Mouse (Mus musculus): ENCODE results near the gene Fstl4. TPM values are rescaled to one million over a fixed set of nuclear protein-coding genes. Genes with fewer than 3 reads are reported as not detected.
A peak's percentile ranks its signal among the peaks of the same experiment; 100 is the strongest.

Fstl4 gene
- total RNA-seq, 1 experiment, result 0.09 TPM

DNA sequence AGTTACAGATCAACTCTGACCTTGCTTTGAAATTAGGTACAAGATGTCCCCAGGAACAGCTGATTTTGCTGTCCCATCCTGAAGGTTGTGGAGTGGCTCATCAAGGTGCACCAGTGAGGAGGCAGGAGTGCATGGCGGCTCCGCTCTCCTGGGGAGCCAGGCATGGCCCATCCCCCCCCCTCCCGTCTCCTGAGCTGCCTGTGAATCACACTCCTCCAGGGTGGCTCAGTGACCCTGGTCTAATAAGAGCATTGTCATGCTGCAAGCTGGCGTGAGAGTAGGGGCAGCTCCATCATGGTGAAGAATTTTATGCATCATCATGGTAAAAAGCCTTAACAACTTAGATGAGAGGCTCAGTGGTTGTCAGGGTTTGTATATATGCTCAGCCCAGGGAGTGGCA, 11.2 kb upstream of the Fstl4 start:
- H3K4me1 ChIP-seq (ENCODE audit: control insufficient read depth in 2 of 2, insufficient read depth in 2 of 2, low read length in 2 of 2, poor library complexity in 1 of 2), result no peaks in the 10 kb centered on the region
- no peak for TF ChIP-seq CHD2 (IDR thresholded peaks at IDR 0.05; ENCODE audit: low read depth, low read length)
- no peak for TF ChIP-seq HCFC1 (IDR thresholded peaks at IDR 0.05; ENCODE audit: borderline replicate concordance, insufficient read depth, low read length)
- no peak for TF ChIP-seq ZC3H11A (IDR thresholded peaks at IDR 0.05; ENCODE audit: borderline replicate concordance, low read depth, low read length)
- no peak for TF ChIP-seq MAFK (IDR thresholded peaks at IDR 0.05; ENCODE audit: insufficient read depth, low read depth, low read length)
- TF ChIP-seq ZNF384 (IDR thresholded peaks at IDR 0.05; ENCODE audit: low read depth, low read length), result no peak
- no peak for DNase-seq (ENCODE audit: low read depth, low spot score)
- H3K36me3 ChIP-seq (ENCODE audit: control insufficient read depth, insufficient read depth, low read length, poor library complexity, severe bottlenecking), result no peaks in the 10 kb centered on the region
- no peak overlapping the region for H3K9ac ChIP-seq (ENCODE audit: insufficient read depth, low read depth, low read length, poor library complexity, severe bottlenecking)
- in situ Hi-C loops (cut with MboI; ENCODE audit: low sequenced_read_pairs in 2 of 2, unreplicated experiment in 2 of 2), result no loop called here
- H3K27ac ChIP-seq (ENCODE audit: insufficient read depth, low read depth, low read length, poor library complexity, severe bottlenecking), result no peak overlapping the region
- H3K9me3 ChIP-seq (ENCODE audit: control insufficient read depth, insufficient read depth, low read depth, low read length), result no peaks in the 10 kb centered on the region
- no peak overlapping the region for H3K4me3 ChIP-seq (ENCODE audit: insufficient read depth in 1 of 2, low read depth in 1 of 2, low read length in 2 of 2, poor library complexity in 1 of 2, severe bottlenecking in 1 of 2)

- Histone ChIP-seq H3K9me3 (ENCODE audit: control insufficient read depth, insufficient read depth, low read depth, low read length) (no peaks in the 10 kb centered on the region), H3K4me1 (ENCODE audit: control insufficient read depth in 2 of 2, insufficient read depth in 2 of 2, low read length in 2 of 2, poor library complexity in 1 of 2) (no peaks in the 10 kb centered on the region), H3K9ac (ENCODE audit: insufficient read depth, low read depth, low read length, poor library complexity, severe bottlenecking) (no peak overlapping the region), H3K27ac (ENCODE audit: insufficient read depth, low read depth, low read length, poor library complexity, severe bottlenecking) (no peak overlapping the region), H3K36me3 (ENCODE audit: control insufficient read depth, insufficient read depth, low read length, poor library complexity, severe bottlenecking) (no peaks in the 10 kb centered on the region), H3K4me3 (ENCODE audit: insufficient read depth in 1 of 2, low read depth in 1 of 2, low read length in 2 of 2, poor library complexity in 1 of 2, severe bottlenecking in 1 of 2) (no peak overlapping the region)
- no peak for TF ChIP-seq CHD2 (IDR thresholded peaks at IDR 0.05; ENCODE audit: low read depth, low read length)
- no peak for TF ChIP-seq MAFK (IDR thresholded peaks at IDR 0.05; ENCODE audit: insufficient read depth, low read depth, low read length)
- TF ChIP-seq ZNF384 (IDR thresholded peaks at IDR 0.05; ENCODE audit: low read depth, low read length), result no peak
- TF ChIP-seq ZC3H11A (IDR thresholded peaks at IDR 0.05; ENCODE audit: borderline replicate concordance, low read depth, low read length), result no peak; the same call in 1 of the 2 replicates
- TF ChIP-seq HCFC1 (IDR thresholded peaks at IDR 0.05; ENCODE audit: borderline replicate concordance, insufficient read depth, low read length), result no peak
- DNase-seq (ENCODE audit: low read depth, low spot score), result no peak
- in situ Hi-C loops (cut with MboI; ENCODE audit: low sequenced_read_pairs in 2 of 2, unreplicated experiment in 2 of 2), result no loop called here
Observed at GRCm38 (mm10) chr11:52761800-52762199, 2.6 kb upstream of the Fstl4 start.

- in situ Hi-C loops (cut with MboI; ENCODE audit: low sequenced_read_pairs in 2 of 2, unreplicated experiment in 2 of 2), result no loop called here
- Histone ChIP-seq H3K9me3 (ENCODE audit: control insufficient read depth, insufficient read depth, low read depth, low read length) (no peaks in the 10 kb centered on the region), H3K27ac (ENCODE audit: insufficient read depth, low read depth, low read length, poor library complexity, severe bottlenecking) (no peak overlapping the region), H3K36me3 (ENCODE audit: control insufficient read depth, insufficient read depth, low read length, poor library complexity, severe bottlenecking) (no peaks in the 10 kb centered on the region), H3K4me1 (ENCODE audit: control insufficient read depth in 2 of 2, insufficient read depth in 2 of 2, low read length in 2 of 2, poor library complexity in 1 of 2) (no peaks in the 10 kb centered on the region), H3K9ac (ENCODE audit: insufficient read depth, low read depth, low read length, poor library complexity, severe bottlenecking) (peak overlapping the region; percentile 56), H3K4me3 (ENCODE audit: insufficient read depth in 1 of 2, low read depth in 1 of 2, low read length in 2 of 2, poor library complexity in 1 of 2, severe bottlenecking in 1 of 2) (peak overlapping the region; percentile 73 to 74)
- TF ChIP-seq ZNF384 (IDR thresholded peaks at IDR 0.05; ENCODE audit: low read depth, low read length) (no peak), MAFK (IDR thresholded peaks at IDR 0.05; ENCODE audit: insufficient read depth, low read depth, low read length) (no peak), CHD2 (IDR thresholded peaks at IDR 0.05; ENCODE audit: low read depth, low read length) (no peak), ZC3H11A (IDR thresholded peaks at IDR 0.05; ENCODE audit: borderline replicate concordance, low read depth, low read length) (no peak), HCFC1 (IDR thresholded peaks at IDR 0.05; ENCODE audit: borderline replicate concordance, insufficient read depth, low read length) (no peak)
- DNase-seq (ENCODE audit: low read depth, low spot score), result no peak
Observed at GRCm38 (mm10) chr11:52764894-52765677, 652 bp downstream of the Fstl4 start.

DNA sequence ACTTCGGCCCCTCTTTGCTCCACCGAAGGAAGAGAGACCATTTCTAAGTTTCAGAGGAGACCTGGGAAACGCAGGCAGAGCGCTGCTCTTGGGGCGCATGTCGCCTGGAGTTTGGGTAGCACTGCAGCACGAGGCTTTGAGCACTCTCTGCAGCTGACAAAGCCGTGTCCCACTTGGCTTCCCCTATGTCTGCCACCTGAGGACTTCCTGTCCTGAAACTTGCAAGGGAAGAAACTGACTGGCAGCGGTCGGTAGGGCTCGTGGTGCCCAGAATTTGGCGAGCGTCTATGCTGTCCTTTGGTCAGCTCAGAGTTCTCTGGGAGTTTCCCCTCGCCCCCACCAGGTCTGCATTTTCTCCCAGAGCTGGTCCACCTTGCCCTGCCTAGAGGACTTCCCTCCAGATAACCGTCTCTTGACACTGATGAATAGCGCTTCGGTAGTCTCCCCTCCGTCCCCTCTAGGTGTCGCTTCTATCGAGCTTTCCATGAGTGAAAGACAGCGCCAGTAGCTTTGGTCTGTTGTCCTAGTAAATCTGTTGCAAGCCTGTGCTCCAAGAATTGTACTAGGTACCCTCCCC, 1.3 kb downstream of the Fstl4 start:
- in situ Hi-C loops (cut with MboI; ENCODE audit: low sequenced_read_pairs in 2 of 2, unreplicated experiment in 2 of 2), result no loop called here
- H3K9me3 ChIP-seq (ENCODE audit: control insufficient read depth, insufficient read depth, low read depth, low read length), result no peaks in the 10 kb centered on the region
- DNase-seq (ENCODE audit: low read depth, low spot score), result peak; percentile 49
- H3K36me3 ChIP-seq (ENCODE audit: control insufficient read depth, insufficient read depth, low read length, poor library complexity, severe bottlenecking), result no peaks in the 10 kb centered on the region
- no peak overlapping the region for H3K9ac ChIP-seq (ENCODE audit: insufficient read depth, low read depth, low read length, poor library complexity, severe bottlenecking)
- H3K27ac ChIP-seq (ENCODE audit: insufficient read depth, low read depth, low read length, poor library complexity, severe bottlenecking), result no peak overlapping the region
- no peaks in the 10 kb centered on the region for H3K4me1 ChIP-seq (ENCODE audit: control insufficient read depth in 2 of 2, insufficient read depth in 2 of 2, low read length in 2 of 2, poor library complexity in 1 of 2)
- TF ChIP-seq ZC3H11A (IDR thresholded peaks at IDR 0.05; ENCODE audit: borderline replicate concordance, low read depth, low read length) (peak; percentile 9; the same call in 1 of the 2 replicates), ZNF384 (IDR thresholded peaks at IDR 0.05; ENCODE audit: low read depth, low read length) (no peak)
- no peak overlapping the region; a peak in 1 of 4 replicates for H3K4me3 ChIP-seq (ENCODE audit: insufficient read depth in 1 of 2, low read depth in 1 of 2, low read length in 2 of 2, poor library complexity in 1 of 2, severe bottlenecking in 1 of 2)

Data from ES-E14 (cell line).